Mouse (Mus musculus): ENCODE results near the gene Grhl1.

DNA sequence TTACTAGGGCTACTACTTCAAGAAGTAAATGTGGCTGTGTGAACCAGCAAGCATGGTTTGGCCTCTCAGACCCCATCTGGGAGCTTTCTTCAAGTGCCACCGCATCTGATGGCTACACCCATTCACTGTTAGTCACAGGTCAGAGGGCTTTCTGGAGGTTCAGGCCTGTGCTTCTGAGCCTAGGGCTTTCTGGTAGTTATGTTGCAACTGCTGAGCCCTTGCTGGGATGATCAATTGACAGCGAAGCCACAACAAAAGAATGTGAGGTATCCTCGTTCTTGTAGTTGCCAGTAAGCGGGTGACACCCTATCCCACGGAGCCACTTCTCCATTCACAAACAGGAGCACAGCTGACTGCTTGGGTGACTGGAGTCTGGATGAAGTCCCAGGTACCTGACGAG is 6.8 kb upstream of the Grhl1 start:
- TF ChIP-seq EP300 (IDR thresholded peaks at IDR 0.05; ENCODE audit: low read depth): no peak
- TF ChIP-seq CTCF (IDR thresholded peaks at IDR 0.05; ENCODE audit: low read depth): no peak

Data from liver, embryonic 14.5 days (tissue).